Mouse (Mus musculus): ENCODE data around the gene Ap1b1. TPM values are rescaled to one million over a fixed set of nuclear protein-coding genes. Genes with fewer than 3 reads are reported as not detected.
A peak's percentile ranks its signal among the peaks of the same experiment; 100 is the strongest.
"Not testable (repeated sequence)": the region's sequence is repeated elsewhere in the genome, so short reads cannot be mapped to it uniquely, and the experiment has no call there.

The Ap1b1 gene
- polyA plus RNA-seq, 1 experiment from 2014 or later, result 48.9 TPM

- Histone ChIP-seq H3K27me3 (replicated peaks; ENCODE audit: control insufficient read depth, insufficient read depth, low read length) (peaks cover 45% of the 10 kb centered on the region), H3K4me2 (ENCODE audit: low read depth, low read length) (peak overlapping the region; percentile 96), H3K36me3 (ENCODE audit: control insufficient read depth, insufficient read depth, low read length) (peaks cover 28% of the 10 kb centered on the region), H3K27ac (replicated peaks; ENCODE audit: low read depth, low read length) (no peak overlapping the region; the same call in 1 of the 2 replicates), H3K9ac (ENCODE audit: low read depth, low read length) (peak overlapping the region; percentile 78), H3K4me1 (ENCODE audit: control insufficient read depth, insufficient read depth, low read length) (peaks cover 21% of the 10 kb centered on the region), H3K9me3 (ENCODE audit: control insufficient read depth, low read length) (no peaks in the 10 kb centered on the region), H3K4me3 (ENCODE audit: low read depth, low read length) (peak overlapping the region; percentile 82)
- no peak for ATAC-seq (ENCODE audit: low read depth)
- WGBS, result 16% methylated on average over 22 of the region's 38 CpGs
- DNase-seq (ENCODE audit: low spot score), result no peak
Measured at GRCm38 (mm10) chr11:5064282-5065055, 77.8 kb downstream of the Ap1b1 start.

GRCm38 (mm10) chr11:5065056-5065821 is 78.6 kb downstream of the Ap1b1 start, which contains the start of gene Gas2l1:
Gene Gas2l1 (minus strand): TSS chr11:5065327.
- no peaks in the 10 kb centered on the region for H3K9me3 ChIP-seq (ENCODE audit: control insufficient read depth, low read length)
- peaks cover 38% of the 10 kb centered on the region for H3K27me3 ChIP-seq (replicated peaks; ENCODE audit: control insufficient read depth, insufficient read depth, low read length)
- H3K36me3 ChIP-seq (ENCODE audit: control insufficient read depth, insufficient read depth, low read length), result peaks cover 34% of the 10 kb centered on the region
- ATAC-seq (ENCODE audit: low read depth), result peak; percentile 86
- H3K4me3 ChIP-seq (ENCODE audit: low read depth, low read length), result peak within 1 kb of the TSS; percentile 82
- 1% methylated on average over 26 of the region's 50 CpGs for WGBS
- peak within 1 kb of the TSS; percentile 96 for H3K4me2 ChIP-seq (ENCODE audit: low read depth, low read length)
- peaks cover 21% of the 10 kb centered on the region for H3K4me1 ChIP-seq (ENCODE audit: control insufficient read depth, insufficient read depth, low read length)
- peak within 1 kb of the TSS; percentile 78 for H3K9ac ChIP-seq (ENCODE audit: low read depth, low read length)
- DNase-seq (ENCODE audit: low spot score), result peak; percentile 93
- peak within 1 kb of the TSS; percentile 54 for H3K27ac ChIP-seq (replicated peaks; ENCODE audit: low read depth, low read length)

DNA sequence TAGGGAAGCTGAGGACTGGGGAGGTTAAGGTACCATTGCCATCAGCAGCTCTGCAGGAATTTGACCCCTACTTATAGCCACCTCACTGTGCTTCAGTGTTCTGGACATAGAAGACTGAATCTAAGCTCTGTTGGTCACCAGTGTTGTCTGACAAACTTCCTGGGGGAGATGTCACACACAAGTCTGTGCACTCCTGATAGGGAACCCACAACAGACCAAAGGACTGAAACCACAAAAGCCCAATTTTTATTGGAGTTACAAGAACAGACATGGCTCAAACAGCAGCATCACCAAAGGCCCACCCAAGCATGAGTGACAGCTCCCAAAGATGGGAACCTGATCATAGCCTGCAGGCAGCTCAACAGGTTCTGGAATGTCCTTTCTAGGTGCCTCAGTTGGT is 80.4 kb downstream of the Ap1b1 start:
- Histone ChIP-seq H3K4me3 (ENCODE audit: low read depth, low read length) (no peak overlapping the region), H3K27ac (replicated peaks; ENCODE audit: low read depth, low read length) (no peak overlapping the region), H3K27me3 (replicated peaks; ENCODE audit: control insufficient read depth, insufficient read depth, low read length) (peaks cover 19% of the 10 kb centered on the region), H3K4me2 (ENCODE audit: low read depth, low read length) (no peak overlapping the region), H3K4me1 (ENCODE audit: control insufficient read depth, insufficient read depth, low read length) (peaks cover 15% of the 10 kb centered on the region), H3K9ac (ENCODE audit: low read depth, low read length) (no peak overlapping the region), H3K36me3 (ENCODE audit: control insufficient read depth, insufficient read depth, low read length) (peaks cover 43% of the 10 kb centered on the region), H3K9me3 (ENCODE audit: control insufficient read depth, low read length) (no peaks in the 10 kb centered on the region)
- DNase-seq (ENCODE audit: low spot score) (no peak), ATAC-seq (ENCODE audit: low read depth) (no peak)

- 86% methylated on average over 9 of the region's 9 CpGs for WGBS
- Histone ChIP-seq H3K9me3 (ENCODE audit: control insufficient read depth, low read length) (no peaks in the 10 kb centered on the region), H3K4me1 (ENCODE audit: control insufficient read depth, insufficient read depth, low read length) (peaks cover 15% of the 10 kb centered on the region), H3K27me3 (replicated peaks; ENCODE audit: control insufficient read depth, insufficient read depth, low read length) (peaks cover 6% of the 10 kb centered on the region), H3K9ac (ENCODE audit: low read depth, low read length) (no peak overlapping the region), H3K4me3 (ENCODE audit: low read depth, low read length) (no peak overlapping the region), H3K27ac (replicated peaks; ENCODE audit: low read depth, low read length) (no peak overlapping the region), H3K4me2 (ENCODE audit: low read depth, low read length) (no peak overlapping the region), H3K36me3 (ENCODE audit: control insufficient read depth, insufficient read depth, low read length) (peaks cover 56% of the 10 kb centered on the region)
- no peak for DNase-seq (ENCODE audit: low spot score)
- ATAC-seq (ENCODE audit: low read depth), result no peak
Measured at GRCm38 (mm10) chr11:5068126-5068971, 81.7 kb downstream of the Ap1b1 start.

GRCm38 (mm10) chr11:5074882-5075281 is 88.3 kb downstream of the Ap1b1 start:
- H3K4me3 ChIP-seq (ENCODE audit: low read depth, low read length), result no peak overlapping the region
- DNase-seq (ENCODE audit: low spot score), result no peak
- H3K9ac ChIP-seq (ENCODE audit: low read depth, low read length), result no peak overlapping the region
- H3K4me1 ChIP-seq (ENCODE audit: control insufficient read depth, insufficient read depth, low read length), result no peaks in the 10 kb centered on the region
- peaks cover 86% of the 10 kb centered on the region for H3K36me3 ChIP-seq (ENCODE audit: control insufficient read depth, insufficient read depth, low read length)
- H3K27me3 ChIP-seq (replicated peaks; ENCODE audit: control insufficient read depth, insufficient read depth, low read length), result no peaks in the 10 kb centered on the region
- H3K27ac ChIP-seq (replicated peaks; ENCODE audit: low read depth, low read length), result no peak overlapping the region
- H3K9me3 ChIP-seq (ENCODE audit: control insufficient read depth, low read length), result no peaks in the 10 kb centered on the region
- H3K4me2 ChIP-seq (ENCODE audit: low read depth, low read length), result no peak overlapping the region
- ATAC-seq (ENCODE audit: low read depth), result 0 out of 2 replicates have a peak, but pooled peaks have one; percentile 44
- 71% methylated on average over 4 of the region's 4 CpGs for WGBS

GRCm38 (mm10) chr11:5075760-5076159 is 89.1 kb downstream of the Ap1b1 start:
- no peaks in the 10 kb centered on the region for H3K27me3 ChIP-seq (replicated peaks; ENCODE audit: control insufficient read depth, insufficient read depth, low read length)
- DNase-seq (ENCODE audit: low spot score) (no peak), ATAC-seq (ENCODE audit: low read depth) (no peak)
- no peak overlapping the region for H3K4me3 ChIP-seq (ENCODE audit: low read depth, low read length)
- no peak overlapping the region for H3K27ac ChIP-seq (replicated peaks; ENCODE audit: low read depth, low read length)
- no peak overlapping the region for H3K4me2 ChIP-seq (ENCODE audit: low read depth, low read length)
- H3K36me3 ChIP-seq (ENCODE audit: control insufficient read depth, insufficient read depth, low read length), result peaks cover 86% of the 10 kb centered on the region
- H3K9ac ChIP-seq (ENCODE audit: low read depth, low read length), result no peak overlapping the region
- H3K9me3 ChIP-seq (ENCODE audit: control insufficient read depth, low read length), result no peaks in the 10 kb centered on the region
- H3K4me1 ChIP-seq (ENCODE audit: control insufficient read depth, insufficient read depth, low read length), result no peaks in the 10 kb centered on the region

DNA sequence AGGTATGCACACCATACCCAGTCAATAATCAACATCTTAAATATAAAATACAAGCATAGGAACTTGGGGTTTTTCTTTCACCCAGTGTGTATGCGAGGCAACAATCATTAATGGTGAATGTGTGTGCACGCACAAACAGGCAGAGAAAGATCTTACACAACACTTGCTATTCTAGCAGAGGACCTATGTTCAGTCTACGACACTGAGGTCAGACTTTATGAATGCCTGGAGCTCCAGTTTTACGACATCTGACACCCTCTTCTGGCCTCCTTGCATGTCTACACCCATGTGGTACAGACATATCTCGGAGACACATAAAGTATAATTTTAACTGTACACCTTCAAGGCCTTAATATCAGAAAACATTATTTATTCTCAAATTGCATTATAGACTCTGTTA is 90.2 kb downstream of the Ap1b1 start:
- not testable (repeated sequence) for H3K27me3 ChIP-seq (replicated peaks; ENCODE audit: control insufficient read depth, insufficient read depth, low read length); H3K9me3 ChIP-seq (ENCODE audit: control insufficient read depth, low read length); H3K4me1 ChIP-seq (ENCODE audit: control insufficient read depth, insufficient read depth, low read length); H3K4me2 ChIP-seq (ENCODE audit: low read depth, low read length); DNase-seq (ENCODE audit: low spot score); H3K4me3 ChIP-seq (ENCODE audit: low read depth, low read length); H3K9ac ChIP-seq (ENCODE audit: low read depth, low read length); ATAC-seq (ENCODE audit: low read depth); H3K27ac ChIP-seq (replicated peaks; ENCODE audit: low read depth, low read length)
- 87% methylated on average over 4 of the region's 5 CpGs for WGBS
- H3K36me3 ChIP-seq (ENCODE audit: control insufficient read depth, insufficient read depth, low read length), result peaks cover 83% of the 10 kb centered on the region

- no peak overlapping the region for H3K4me2 ChIP-seq (ENCODE audit: low read depth, low read length)
- no peak overlapping the region for H3K9ac ChIP-seq (ENCODE audit: low read depth, low read length)
- H3K9me3 ChIP-seq (ENCODE audit: control insufficient read depth, low read length), result no peaks in the 10 kb centered on the region
- peaks cover 92% of the 10 kb centered on the region for H3K36me3 ChIP-seq (ENCODE audit: control insufficient read depth, insufficient read depth, low read length)
- 100% methylated on average over 1 of the region's 1 CpGs for WGBS
- H3K4me3 ChIP-seq (ENCODE audit: low read depth, low read length), result no peak overlapping the region
- no peaks in the 10 kb centered on the region for H3K4me1 ChIP-seq (ENCODE audit: control insufficient read depth, insufficient read depth, low read length)
- no peak for DNase-seq (ENCODE audit: low spot score)
- H3K27ac ChIP-seq (replicated peaks; ENCODE audit: low read depth, low read length), result no peak overlapping the region
- ATAC-seq (ENCODE audit: low read depth), result no peak
- H3K27me3 ChIP-seq (replicated peaks; ENCODE audit: control insufficient read depth, insufficient read depth, low read length), result no peaks in the 10 kb centered on the region
Measured at GRCm38 (mm10) chr11:5089147-5089546, 102.5 kb downstream of the Ap1b1 start.
